Mouse (Mus musculus) gastrocnemius, postnatal 4 days (tissue): ENCODE measurements around the gene Cyp2w1. TPM values are rescaled to one million over a fixed set of nuclear protein-coding genes. Genes with fewer than 3 reads are reported as not detected.
A peak's percentile ranks its signal among the peaks of the same experiment; 100 is the strongest.

Experiments used
- DNase-seq, 2 experiments: peaks; one replicate each; pipeline ENCODE4 v3.0.0; 2021 to 2022; ENCODE audit warnings: low spot score in 2 of 2, mixed read lengths in 2 of 2
- long read RNA-seq, 2 experiments: library from polyadenylated mRNA; stranded (forward); transcript quantifications; one replicate each; pipeline ENCODE4 v2.0.0; 2021
- total RNA-seq, 2 experiments: library from RNA; stranded (reverse); gene quantifications; 2 replicates each; pipeline ENCODE4 v1.2.3; 2021

Gene Cyp2w1
- not detected for total RNA-seq
- long read RNA-seq, experiment 1: 0 reads
- long read RNA-seq, experiment 2: 0 reads

GRCm38 (mm10) chr5:139352317-139352716 lies at the start of gene Cyp2w1:
Cyp2w1 (plus strand) TSS chr5:139352617.
- DNase-seq: no peak

DNA sequence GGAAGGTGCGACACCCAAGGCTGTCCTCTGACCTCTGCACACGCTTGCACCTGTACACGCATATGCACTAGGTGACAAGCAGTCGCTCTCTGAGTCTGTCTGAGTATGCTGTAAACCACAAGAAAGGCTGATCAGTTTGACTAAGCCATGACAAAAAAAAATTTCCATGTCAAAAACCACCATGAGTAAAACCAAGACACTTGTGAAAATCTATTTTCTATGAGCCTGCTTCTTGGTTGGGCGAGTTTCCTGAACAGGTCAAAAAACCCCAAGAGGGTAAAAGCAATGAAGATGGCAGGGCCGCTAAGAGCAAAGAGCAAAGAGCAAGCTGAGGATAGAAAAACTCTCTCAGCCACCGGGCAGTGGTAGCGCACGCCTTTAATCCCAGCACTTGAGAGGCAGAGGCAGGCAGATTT lies 48.8 kb upstream of the Cyp2w1 start:
- no peak for DNase-seq

DNA sequence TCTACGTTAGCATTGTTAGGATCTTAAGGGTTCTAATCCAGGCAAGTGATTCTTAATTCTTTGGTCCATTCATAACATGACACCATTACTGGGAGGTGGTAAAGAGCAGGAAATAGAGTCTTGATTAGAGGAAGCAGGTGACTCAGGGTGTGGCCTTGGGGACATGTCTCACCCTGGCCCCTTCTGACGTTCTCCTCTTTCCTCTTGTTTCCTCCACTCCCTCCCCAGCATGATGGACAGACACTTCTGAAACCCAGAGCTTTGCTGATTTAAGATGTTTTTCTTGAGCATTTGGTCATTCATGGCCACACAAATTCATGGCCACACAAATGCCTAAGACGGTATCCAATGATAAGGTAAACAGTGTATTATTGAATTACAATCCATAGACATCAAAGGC lies 42.5 kb upstream of the Cyp2w1 start:
- no peak for DNase-seq

- no peak for DNase-seq
Observed at GRCm38 (mm10) chr5:139310477-139310876, 41.9 kb upstream of the Cyp2w1 start.

GRCm38 (mm10) chr5:139311822-139312221 lies 40.6 kb upstream of the Cyp2w1 start:
- DNase-seq: no peak

GRCm38 (mm10) chr5:139313536-139313935 lies 38.9 kb upstream of the Cyp2w1 start:
- DNase-seq: no peak

- no peak for DNase-seq
Observed at GRCm38 (mm10) chr5:139314941-139315642, 37.3 kb upstream of the Cyp2w1 start.

DNA sequence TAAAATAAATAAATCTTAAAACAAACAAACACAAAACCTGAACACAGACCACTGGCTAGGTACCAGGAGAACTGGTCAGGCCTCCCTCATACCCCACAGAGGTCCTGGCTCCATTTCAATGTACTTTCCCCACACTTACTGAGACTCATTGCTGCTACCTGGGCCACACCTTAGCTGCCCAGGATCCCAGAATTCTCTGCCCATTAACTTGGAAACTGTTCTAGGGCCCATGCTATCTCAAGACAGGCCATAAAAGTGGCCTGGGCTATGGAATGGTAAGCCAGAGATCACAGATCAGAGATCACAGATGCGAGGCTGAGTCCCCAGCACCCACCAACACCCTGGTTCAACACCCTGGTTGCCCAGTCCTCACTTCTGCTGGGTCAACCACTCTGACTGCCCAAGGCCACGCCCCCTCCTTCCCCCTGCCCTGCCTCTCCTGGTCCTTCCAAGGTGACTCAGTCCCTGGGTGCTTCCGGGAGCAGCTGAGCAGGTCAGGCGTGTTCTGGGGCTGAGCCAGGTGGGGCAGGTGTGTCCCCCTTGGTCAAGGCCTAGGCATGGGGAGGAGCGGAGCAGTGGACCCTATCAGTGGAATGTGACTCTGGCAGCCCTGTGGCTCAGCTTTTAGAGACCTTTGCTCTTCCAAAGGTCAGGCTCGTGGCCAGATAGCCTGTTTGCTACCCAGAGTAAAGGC lies 35.3 kb upstream of the Cyp2w1 start:
- no peak for DNase-seq

- DNase-seq: no peak
Observed at GRCm38 (mm10) chr5:139317751-139318504, 34.5 kb upstream of the Cyp2w1 start.

DNA sequence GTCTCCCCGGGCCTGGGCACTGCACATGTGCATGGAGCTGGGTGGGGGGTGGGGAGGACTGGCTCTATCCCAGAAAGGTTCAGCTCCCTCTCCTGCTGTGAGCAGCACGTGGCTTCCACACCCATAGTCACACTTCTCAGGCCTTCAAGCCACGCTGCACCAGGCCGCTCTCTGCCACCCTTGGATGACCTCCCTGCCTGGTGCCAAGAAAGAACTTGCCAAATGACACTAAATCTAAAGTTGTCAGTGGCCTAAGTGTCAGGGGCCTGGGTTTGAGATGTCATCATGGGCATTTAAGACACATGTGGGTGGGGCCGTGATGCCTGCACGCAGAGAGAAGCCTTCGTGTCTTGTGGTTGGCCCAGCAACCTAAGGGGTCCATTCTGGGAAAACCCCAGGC lies 32.0 kb upstream of the Cyp2w1 start:
- no peak for DNase-seq

- DNase-seq: no peak
Observed at GRCm38 (mm10) chr5:139321331-139321730, 31.1 kb upstream of the Cyp2w1 start.

DNA sequence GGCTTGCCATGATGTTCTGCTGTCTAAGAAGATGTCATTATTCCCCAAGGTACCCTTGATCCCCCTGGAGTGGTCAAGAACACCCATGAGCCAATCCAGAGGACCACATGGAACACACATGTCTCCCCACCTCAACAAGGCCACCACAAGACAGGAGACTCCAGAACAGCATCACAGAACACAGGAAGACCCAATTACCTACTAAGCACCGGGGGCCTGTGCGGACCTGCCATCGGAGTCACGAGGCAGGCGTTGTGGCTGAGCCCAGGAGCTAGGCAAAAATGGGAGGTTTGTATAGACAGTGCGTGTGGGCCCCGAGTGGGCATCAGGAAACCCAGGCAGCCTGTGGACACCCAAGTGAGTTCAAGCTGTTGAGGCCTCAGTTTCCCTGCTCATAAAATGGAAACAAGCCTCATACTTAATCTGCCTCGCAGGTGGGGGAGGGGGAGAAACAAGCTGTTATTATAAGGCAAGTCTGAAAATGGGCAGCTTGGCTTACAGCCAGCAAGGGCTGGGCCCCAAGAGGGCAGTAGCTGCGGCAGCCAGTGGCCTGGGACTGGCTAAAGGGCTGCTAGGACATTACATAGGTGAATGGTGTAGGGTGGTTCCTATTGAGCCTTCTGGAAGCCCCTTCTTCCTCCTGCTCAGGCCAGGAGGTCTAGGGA lies 29.0 kb upstream of the Cyp2w1 start:
- DNase-seq: no peak

DNA sequence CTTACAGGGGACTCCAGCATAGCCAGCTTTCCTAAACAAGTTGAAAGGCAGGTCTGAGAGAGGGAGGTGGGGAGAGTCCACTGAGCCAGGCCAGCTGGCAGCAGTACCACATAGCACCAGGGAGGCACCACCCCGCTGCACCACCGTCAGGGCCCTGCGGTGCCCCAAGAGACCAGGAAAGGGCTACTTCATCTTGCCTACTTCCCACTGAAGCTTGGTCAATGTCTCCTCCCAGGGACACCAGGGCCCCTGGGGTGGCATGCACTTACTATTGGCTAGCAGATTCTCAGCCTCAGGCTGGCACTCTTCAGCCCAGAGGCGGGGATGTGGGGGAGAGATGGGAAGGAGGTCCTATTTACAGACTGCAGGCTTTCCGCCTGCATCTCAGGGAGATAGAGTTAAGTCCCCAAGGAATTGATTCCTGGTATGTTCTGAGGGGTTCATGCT lies 28.3 kb upstream of the Cyp2w1 start:
- DNase-seq: no peak

DNA sequence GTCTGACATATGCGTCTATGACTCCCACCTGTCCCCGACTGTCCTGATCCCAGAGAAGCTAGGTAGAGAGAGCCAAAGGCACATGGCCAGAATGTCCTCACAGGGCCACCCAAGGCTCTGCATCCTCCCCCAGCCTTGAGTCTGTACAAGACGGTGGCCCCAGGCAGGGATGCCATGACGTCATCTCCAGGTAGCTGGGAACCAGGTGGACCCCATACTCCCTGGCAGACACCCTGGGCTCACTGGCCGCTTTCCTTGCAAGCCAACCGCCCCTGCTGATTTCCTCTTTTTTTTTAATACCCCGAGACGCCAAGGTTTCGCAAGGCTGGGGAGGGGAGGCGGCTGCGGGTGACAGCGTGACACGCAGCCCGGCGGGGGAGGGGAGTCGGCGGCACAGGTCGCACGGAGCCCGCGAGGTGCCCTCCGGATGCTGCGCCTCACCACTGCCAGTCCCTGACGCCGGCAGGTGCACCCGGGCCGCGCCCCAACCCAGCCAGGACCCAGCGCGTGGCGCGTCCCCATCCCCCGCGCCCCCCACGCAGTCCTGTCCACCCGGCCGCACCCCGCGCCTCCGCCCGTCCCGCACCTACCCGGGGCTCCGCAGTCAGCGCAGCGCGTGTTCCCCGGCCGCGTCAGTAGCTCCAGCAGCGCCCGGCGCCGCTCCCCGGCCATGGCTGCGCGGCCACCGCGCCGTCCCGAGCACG lies 27.6 kb upstream of the Cyp2w1 start:
- DNase-seq: no peak

DNA sequence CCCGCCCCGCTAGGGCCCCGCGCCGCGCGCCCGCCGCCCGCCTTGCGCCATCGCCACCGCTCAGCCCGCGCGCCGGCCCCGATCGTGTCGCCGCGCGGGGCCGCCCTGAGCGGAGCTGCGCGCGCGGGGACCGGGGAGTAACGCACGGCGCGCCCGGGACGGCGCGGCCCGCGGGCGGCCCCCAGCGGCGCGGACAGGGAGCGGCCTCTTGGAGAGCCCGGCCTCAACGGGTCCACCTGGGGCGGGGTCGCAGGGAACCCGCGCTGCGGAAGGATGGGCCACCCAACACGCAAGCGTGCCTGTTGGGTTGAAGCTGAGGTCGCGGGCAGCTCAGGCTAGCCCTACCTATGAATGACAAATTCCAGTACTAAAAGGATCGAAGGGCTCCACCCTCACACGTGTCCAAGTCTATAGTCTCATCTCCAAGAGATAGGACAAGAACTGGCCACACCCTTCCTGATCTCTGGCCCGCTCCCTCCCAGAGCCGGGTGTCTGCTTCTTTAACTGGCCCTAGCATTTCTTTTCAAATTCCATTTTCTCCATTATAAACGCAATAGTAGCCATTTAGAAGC lies 26.9 kb upstream of the Cyp2w1 start, which contains the start of gene Adap1:
Gene Adap1 (minus strand): TSS at position 228 of the 572 bp plus-strand sequence.
- DNase-seq: peak; percentile 43 to 59

- no peak for DNase-seq
Observed at GRCm38 (mm10) chr5:139326111-139326696, 26.2 kb upstream of the Cyp2w1 start.

DNA sequence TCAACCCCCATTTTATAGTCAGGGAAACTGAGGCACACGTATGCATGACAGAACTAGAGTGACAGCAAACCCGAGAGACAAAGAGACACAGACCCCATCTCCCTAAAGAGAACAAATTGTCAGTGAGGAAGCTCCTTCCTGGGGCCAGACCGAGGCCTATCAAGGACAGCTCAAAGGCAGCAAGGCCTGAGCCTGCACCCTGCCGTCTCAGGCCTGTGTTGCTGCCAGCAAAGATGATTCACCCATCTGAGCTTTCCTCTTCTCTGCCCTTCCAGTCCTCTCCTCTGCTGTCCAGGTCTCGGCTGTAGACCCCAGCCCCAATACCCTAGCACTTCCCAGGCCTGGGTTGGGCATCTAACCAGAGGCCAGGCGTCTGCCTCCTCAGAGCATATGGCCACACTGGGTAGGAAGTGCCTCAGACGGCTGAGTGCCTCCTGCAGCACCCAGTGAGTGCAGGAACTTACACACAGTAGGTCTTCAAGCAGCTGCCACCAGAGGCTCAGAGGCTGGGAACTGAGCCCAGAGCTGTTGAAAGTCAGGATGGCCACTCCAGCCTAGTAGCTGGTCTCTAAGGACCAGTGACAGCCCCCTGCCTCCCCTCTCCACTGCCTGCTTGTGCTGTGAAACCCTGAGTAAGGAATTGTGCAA lies 25.3 kb upstream of the Cyp2w1 start:
- no peak for DNase-seq

GRCm38 (mm10) chr5:139327634-139328020 lies 24.8 kb upstream of the Cyp2w1 start:
- DNase-seq: no peak

DNA sequence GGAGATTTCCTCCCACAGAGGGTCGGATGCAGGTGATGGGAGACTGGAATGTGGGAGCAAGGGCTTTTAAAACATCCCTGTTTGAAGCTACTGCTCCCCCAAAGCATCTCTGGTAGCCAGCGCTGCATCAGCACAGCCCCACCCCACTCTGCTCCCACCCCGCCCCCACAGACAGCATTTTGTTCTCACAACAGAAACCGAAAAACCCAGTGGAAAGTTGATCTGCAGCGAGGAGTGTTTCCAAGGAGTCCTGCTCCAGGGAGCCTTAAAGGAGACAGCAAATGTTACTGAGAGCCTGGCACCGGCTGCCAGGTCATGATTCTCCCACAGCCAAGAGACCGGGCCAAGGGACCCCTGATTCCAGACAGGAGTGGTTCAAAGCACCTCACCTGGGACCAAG lies 21.7 kb upstream of the Cyp2w1 start:
- DNase-seq: no peak
